Mouse (Mus musculus): ENCODE measurements around the gene Cfap99. TPM values are rescaled to one million over a fixed set of nuclear protein-coding genes. Genes with fewer than 3 reads are reported as not detected.
A peak's percentile ranks its signal among the peaks of the same experiment; 100 is the strongest.

Gene Cfap99
- polyA plus RNA-seq, 1 experiment from 2014 or later = not detected

GRCm38 (mm10) chr5:34321236-34321635 is 32.8 kb downstream of the Cfap99 start:
- H3K4me3 ChIP-seq (ENCODE audit: low read length) = no peak overlapping the region

GRCm38 (mm10) chr5:34325286-34325685 is 36.9 kb downstream of the Cfap99 start:
- Histone ChIP-seq H3K4me3 (ENCODE audit: low read length) (no peak overlapping the region), H3K27ac (ENCODE audit: low read length) (no peak overlapping the region), H3K4me2 (replicated peaks; ENCODE audit: low read depth, low read length) (no peak overlapping the region), H3K36me3 (ENCODE audit: insufficient read depth, low read length) (no peaks in the 10 kb centered on the region), H3K27me3 (ENCODE audit: insufficient read depth, low read length) (no peaks in the 10 kb centered on the region), H3K9ac (replicated peaks; ENCODE audit: low read length) (no peak overlapping the region), H3K9me3 (ENCODE audit: low read length) (no peaks in the 10 kb centered on the region), H3K4me1 (ENCODE audit: insufficient read depth, low read length) (peaks cover 6% of the 10 kb centered on the region; the same call in 1 of the 2 replicates)
- no peak for ATAC-seq (ENCODE audit: low FRiP score, low TSS enrichment)

More at GRCm38 (mm10) chr5:34321236-34321635, 32.8 kb downstream of the Cfap99 start:
- no peak overlapping the region for H3K27ac ChIP-seq (ENCODE audit: low read length)
- H3K27me3 ChIP-seq (ENCODE audit: insufficient read depth, low read length) = no peaks in the 10 kb centered on the region
- H3K9me3 ChIP-seq (ENCODE audit: low read length) = no peaks in the 10 kb centered on the region
- no peak for ATAC-seq (ENCODE audit: low FRiP score, low TSS enrichment)
- no peak overlapping the region for H3K4me2 ChIP-seq (replicated peaks; ENCODE audit: low read depth, low read length)
- 85% methylated on average over 4 of the region's 4 CpGs for WGBS
- no peak overlapping the region for H3K9ac ChIP-seq (replicated peaks; ENCODE audit: low read length)
- no peaks in the 10 kb centered on the region for H3K36me3 ChIP-seq (ENCODE audit: insufficient read depth, low read length)
- H3K4me1 ChIP-seq (ENCODE audit: insufficient read depth, low read length) = no peaks in the 10 kb centered on the region

GRCm38 (mm10) chr5:34326249-34326691 is 37.9 kb downstream of the Cfap99 start:
- Histone ChIP-seq H3K9ac (replicated peaks; ENCODE audit: low read length) (no peak overlapping the region), H3K27me3 (ENCODE audit: insufficient read depth, low read length) (no peaks in the 10 kb centered on the region), H3K4me3 (ENCODE audit: low read length) (no peak overlapping the region), H3K4me1 (ENCODE audit: insufficient read depth, low read length) (peaks cover 6% of the 10 kb centered on the region; the same call in 1 of the 2 replicates), H3K4me2 (replicated peaks; ENCODE audit: low read depth, low read length) (no peak overlapping the region), H3K9me3 (ENCODE audit: low read length) (no peaks in the 10 kb centered on the region), H3K27ac (ENCODE audit: low read length) (no peak overlapping the region), H3K36me3 (ENCODE audit: insufficient read depth, low read length) (no peaks in the 10 kb centered on the region)
- 35% methylated on average over 4 of the region's 4 CpGs for WGBS
- ATAC-seq (ENCODE audit: low FRiP score, low TSS enrichment) = no peak

GRCm38 (mm10) chr5:34326875-34327576 is 38.6 kb downstream of the Cfap99 start:
- H3K27ac ChIP-seq (ENCODE audit: low read length) = no peak overlapping the region
- H3K9me3 ChIP-seq (ENCODE audit: low read length) = no peaks in the 10 kb centered on the region
- peak; percentile 86 for ATAC-seq (ENCODE audit: low FRiP score, low TSS enrichment)
- peak overlapping the region; percentile 49 for H3K9ac ChIP-seq (replicated peaks; ENCODE audit: low read length)
- peaks cover 6% of the 10 kb centered on the region; the same call in 1 of the 2 replicates for H3K4me1 ChIP-seq (ENCODE audit: insufficient read depth, low read length)
- H3K36me3 ChIP-seq (ENCODE audit: insufficient read depth, low read length) = no peaks in the 10 kb centered on the region
- no peaks in the 10 kb centered on the region for H3K27me3 ChIP-seq (ENCODE audit: insufficient read depth, low read length)
- H3K4me3 ChIP-seq (ENCODE audit: low read length) = peak overlapping the region; percentile 35
- 12% methylated on average over 31 of the region's 31 CpGs for WGBS
- peak overlapping the region; percentile 57 for H3K4me2 ChIP-seq (replicated peaks; ENCODE audit: low read depth, low read length)

GRCm38 (mm10) chr5:34330136-34330535 is 41.7 kb downstream of the Cfap99 start:
- H3K27ac ChIP-seq (ENCODE audit: low read length) = no peak overlapping the region
- H3K27me3 ChIP-seq (ENCODE audit: insufficient read depth, low read length) = no peaks in the 10 kb centered on the region
- no peak for ATAC-seq (ENCODE audit: low FRiP score, low TSS enrichment)
- no peak overlapping the region for H3K9ac ChIP-seq (replicated peaks; ENCODE audit: low read length)
- no peak overlapping the region for H3K4me3 ChIP-seq (ENCODE audit: low read length)
- H3K9me3 ChIP-seq (ENCODE audit: low read length) = no peaks in the 10 kb centered on the region
- H3K4me2 ChIP-seq (replicated peaks; ENCODE audit: low read depth, low read length) = no peak overlapping the region
- no peaks in the 10 kb centered on the region for H3K36me3 ChIP-seq (ENCODE audit: insufficient read depth, low read length)
- peaks cover 6% of the 10 kb centered on the region for H3K4me1 ChIP-seq (ENCODE audit: insufficient read depth, low read length)
- WGBS = 81% methylated on average over 2 of the region's 2 CpGs

GRCm38 (mm10) chr5:34334081-34334480 is 45.7 kb downstream of the Cfap99 start:
- Histone ChIP-seq H3K4me1 (ENCODE audit: insufficient read depth, low read length) (peaks cover 20% of the 10 kb centered on the region), H3K36me3 (ENCODE audit: insufficient read depth, low read length) (0 out of 2 replicates have a peak, but pooled peaks cover 1% of the 10 kb centered on the region), H3K9ac (replicated peaks; ENCODE audit: low read length) (no peak overlapping the region), H3K27me3 (ENCODE audit: insufficient read depth, low read length) (no peaks in the 10 kb centered on the region), H3K27ac (ENCODE audit: low read length) (no peak overlapping the region), H3K4me3 (ENCODE audit: low read length) (no peak overlapping the region), H3K9me3 (ENCODE audit: low read length) (no peaks in the 10 kb centered on the region), H3K4me2 (replicated peaks; ENCODE audit: low read depth, low read length) (no peak overlapping the region)
- 83% methylated on average over 1 of the region's 1 CpGs for WGBS
- ATAC-seq (ENCODE audit: low FRiP score, low TSS enrichment) = no peak

- Histone ChIP-seq H3K9me3 (ENCODE audit: low read length) (no peaks in the 10 kb centered on the region), H3K9ac (replicated peaks; ENCODE audit: low read length) (peak overlapping the region; percentile 98), H3K4me2 (replicated peaks; ENCODE audit: low read depth, low read length) (peak overlapping the region; percentile 83), H3K36me3 (ENCODE audit: insufficient read depth, low read length) (0 out of 2 replicates have a peak, but pooled peaks cover 3% of the 10 kb centered on the region), H3K27me3 (ENCODE audit: insufficient read depth, low read length) (no peaks in the 10 kb centered on the region), H3K27ac (ENCODE audit: low read length) (peak overlapping the region; percentile 92), H3K4me1 (ENCODE audit: insufficient read depth, low read length) (peaks cover 23% of the 10 kb centered on the region), H3K4me3 (ENCODE audit: low read length) (peak overlapping the region; percentile 98)
- ATAC-seq (ENCODE audit: low FRiP score, low TSS enrichment) = peak; percentile 78
- WGBS = 1% methylated on average over 21 of the region's 21 CpGs
Observed at GRCm38 (mm10) chr5:34335539-34336096, 47.2 kb downstream of the Cfap99 start.

GRCm38 (mm10) chr5:34336097-34336774 is 47.8 kb downstream of the Cfap99 start, which contains the start of gene Rnf4:
TSS of gene Rnf4 (plus strand) at chr5:34336289.
- H3K27ac ChIP-seq (ENCODE audit: low read length) = peak within 1 kb of the TSS; percentile 98
- peak within 1 kb of the TSS; percentile 98 for H3K9ac ChIP-seq (replicated peaks; ENCODE audit: low read length)
- 0% methylated on average over 67 of the region's 67 CpGs for WGBS
- peak within 1 kb of the TSS; percentile 98 for H3K4me3 ChIP-seq (ENCODE audit: low read length)
- H3K36me3 ChIP-seq (ENCODE audit: insufficient read depth, low read length) = 0 out of 2 replicates have a peak, but pooled peaks cover 3% of the 10 kb centered on the region
- no peaks in the 10 kb centered on the region for H3K27me3 ChIP-seq (ENCODE audit: insufficient read depth, low read length)
- peaks cover 23% of the 10 kb centered on the region for H3K4me1 ChIP-seq (ENCODE audit: insufficient read depth, low read length)
- peak; percentile 97 for ATAC-seq (ENCODE audit: low FRiP score, low TSS enrichment)
- H3K4me2 ChIP-seq (replicated peaks; ENCODE audit: low read depth, low read length) = peak within 1 kb of the TSS; percentile 91
- no peaks in the 10 kb centered on the region for H3K9me3 ChIP-seq (ENCODE audit: low read length)

GRCm38 (mm10) chr5:34336775-34337450 is 48.5 kb downstream of the Cfap99 start:
- under 1% methylated on average over 42 of the region's 42 CpGs for WGBS
- 0 out of 2 replicates have a peak, but pooled peaks cover 3% of the 10 kb centered on the region for H3K36me3 ChIP-seq (ENCODE audit: insufficient read depth, low read length)
- H3K4me2 ChIP-seq (replicated peaks; ENCODE audit: low read depth, low read length) = peak overlapping the region; percentile 91
- peak overlapping the region; percentile 98 for H3K9ac ChIP-seq (replicated peaks; ENCODE audit: low read length)
- H3K4me1 ChIP-seq (ENCODE audit: insufficient read depth, low read length) = peaks cover 23% of the 10 kb centered on the region
- no peaks in the 10 kb centered on the region for H3K9me3 ChIP-seq (ENCODE audit: low read length)
- peak overlapping the region; percentile 98 for H3K27ac ChIP-seq (ENCODE audit: low read length)
- peak; percentile 36 for ATAC-seq (ENCODE audit: low FRiP score, low TSS enrichment)
- peak overlapping the region; percentile 98 for H3K4me3 ChIP-seq (ENCODE audit: low read length)
- no peaks in the 10 kb centered on the region for H3K27me3 ChIP-seq (ENCODE audit: insufficient read depth, low read length)
